Mouse (Mus musculus) brain, embryonic 18.5 days (tissue): Measurements from ENCODE around the gene Slc17a8.
"Not testable (repeated sequence)": the region's sequence is repeated elsewhere in the genome, so short reads cannot be mapped to it uniquely, and the experiment has no call there.

ENCODE experiments used
- DNase-seq: peaks from one replicate; pipeline ENCODE4 v3.0.0-alpha.2; 2012; ENCODE audit warnings: low read depth, low spot score

Slc17a8 gene

GRCm38 (mm10) chr10:89592797-89593196 is 28.3 kb downstream of the Slc17a8 start:
- peak; percentile 18 for DNase-seq

DNA sequence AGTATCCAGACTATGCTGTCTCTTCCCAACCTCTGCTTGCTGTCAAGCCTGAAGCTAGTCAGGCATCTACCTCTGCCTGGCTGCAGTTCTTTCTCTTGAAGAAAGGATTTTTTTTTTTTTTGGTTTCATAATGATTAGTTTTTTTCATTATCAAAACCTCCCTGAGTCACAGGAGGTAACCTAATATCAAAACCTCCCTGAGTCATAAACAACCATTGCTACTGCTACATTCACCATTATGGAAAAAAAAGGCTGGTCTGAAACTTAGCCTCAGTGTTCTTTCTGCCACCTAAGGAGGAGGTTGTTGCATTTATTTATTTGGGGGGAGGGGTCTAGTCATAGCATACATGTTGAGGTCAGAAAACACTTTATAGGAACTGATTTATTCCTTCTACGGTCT is 31.2 kb downstream of the Slc17a8 start:
- DNase-seq: no peak

GRCm38 (mm10) chr10:89588708-89589107 is 32.3 kb downstream of the Slc17a8 start:
- DNase-seq: no peak

GRCm38 (mm10) chr10:89584709-89585108 is 36.3 kb downstream of the Slc17a8 start:
- DNase-seq: no peak

DNA sequence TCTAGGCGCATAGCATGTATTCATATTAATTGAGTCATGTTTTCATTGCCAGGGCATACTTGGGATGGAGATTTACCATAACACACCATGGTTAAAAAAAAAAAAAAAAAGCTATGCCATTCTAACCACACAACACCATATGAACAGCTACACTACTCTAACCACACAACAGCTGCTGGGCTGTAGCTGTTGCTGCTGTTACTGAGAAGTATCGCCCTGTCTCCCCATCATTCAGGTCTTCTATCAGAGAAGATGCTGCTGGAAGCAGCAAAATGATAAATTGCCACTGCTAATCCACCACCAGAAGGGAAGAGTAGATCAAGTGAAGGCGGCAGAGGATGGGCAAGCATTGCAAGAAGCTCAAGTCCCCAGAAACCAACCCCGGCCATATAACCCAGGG is 42.3 kb downstream of the Slc17a8 start:
- DNase-seq: no peak

DNA sequence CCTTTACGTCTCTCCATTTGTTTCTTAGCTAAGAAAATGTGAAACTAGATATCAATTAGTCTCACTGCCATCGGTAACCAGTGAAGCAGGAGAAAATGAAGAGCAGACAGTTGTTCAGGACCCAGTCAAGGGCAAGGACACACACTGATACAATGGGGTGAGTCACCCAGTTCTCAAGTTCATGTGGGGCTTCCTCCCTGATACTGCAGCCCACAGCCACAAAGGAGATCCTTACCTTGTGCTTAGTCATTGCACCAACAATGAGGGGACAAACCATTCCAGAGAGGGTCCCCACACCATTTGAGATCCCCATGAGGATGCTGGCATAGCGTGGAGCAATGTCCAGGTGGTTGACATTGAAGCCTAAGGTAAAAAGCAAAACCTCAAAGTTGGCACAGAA is 43.4 kb downstream of the Slc17a8 start:
- DNase-seq: no peak

- DNase-seq: no peak
These were observed 47.6 kb downstream of the Slc17a8 start for GRCm38 (mm10) chr10:89573421-89573820.

GRCm38 (mm10) chr10:89572946-89573345 is 48.1 kb downstream of the Slc17a8 start:
- DNase-seq: no peak

DNA sequence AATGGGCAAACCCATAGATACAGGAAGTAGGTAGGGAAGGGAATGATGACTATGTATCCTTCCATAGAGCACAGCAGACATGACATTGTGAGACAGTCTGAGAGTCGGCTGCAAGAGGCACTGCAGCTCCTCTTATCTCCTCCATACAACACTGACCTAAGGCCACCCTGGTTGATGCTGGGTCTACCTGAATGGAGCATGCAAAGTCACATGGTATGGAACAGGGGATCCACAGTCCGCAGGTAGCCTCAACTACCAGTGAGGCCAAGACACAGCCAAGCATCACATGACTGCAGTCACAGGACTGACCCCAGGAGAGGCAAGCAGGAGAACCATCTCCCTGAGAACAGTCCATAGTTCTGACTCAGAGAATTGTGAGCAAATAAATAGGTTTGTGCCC is 53.7 kb downstream of the Slc17a8 start:
- DNase-seq: no peak

DNA sequence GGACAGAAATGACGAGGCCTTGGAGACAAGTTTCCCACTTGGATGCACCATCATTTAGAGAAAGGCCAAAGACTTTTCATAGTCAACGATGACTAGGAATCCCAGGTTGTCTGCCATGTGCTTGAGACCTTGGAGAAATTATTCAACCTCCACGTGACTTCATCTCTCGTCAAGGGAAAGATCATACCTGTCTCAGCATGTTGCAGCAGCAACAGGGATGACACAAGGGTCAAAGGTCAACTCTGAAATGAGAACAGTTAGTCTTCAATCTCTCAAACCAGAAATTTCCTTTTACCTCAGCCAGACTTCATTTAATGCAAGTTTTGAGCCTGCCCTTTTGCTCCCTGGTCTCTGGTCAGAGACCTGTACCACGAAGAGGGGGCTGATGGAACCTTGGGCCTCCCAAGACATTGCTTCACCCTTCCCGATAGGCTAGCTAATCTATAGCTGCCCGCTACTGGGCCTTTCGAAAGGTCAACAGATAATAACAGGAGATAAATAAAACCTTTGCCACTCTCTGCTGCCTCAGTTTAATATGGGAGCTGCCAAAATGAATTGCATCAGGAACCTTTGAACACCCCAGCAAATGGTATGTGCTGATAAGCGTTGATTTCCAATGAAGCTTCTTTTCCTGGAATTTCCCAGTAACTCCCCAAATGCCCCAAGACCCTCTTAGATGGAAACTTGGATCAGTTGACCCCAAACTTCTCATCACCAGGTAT is 55.6 kb downstream of the Slc17a8 start:
- no peak for DNase-seq

GRCm38 (mm10) chr10:89562113-89562512 is 58.9 kb downstream of the Slc17a8 start:
- no peak for DNase-seq

- no peak for DNase-seq
These were observed 61.7 kb downstream of the Slc17a8 start for GRCm38 (mm10) chr10:89559351-89559750.

DNA sequence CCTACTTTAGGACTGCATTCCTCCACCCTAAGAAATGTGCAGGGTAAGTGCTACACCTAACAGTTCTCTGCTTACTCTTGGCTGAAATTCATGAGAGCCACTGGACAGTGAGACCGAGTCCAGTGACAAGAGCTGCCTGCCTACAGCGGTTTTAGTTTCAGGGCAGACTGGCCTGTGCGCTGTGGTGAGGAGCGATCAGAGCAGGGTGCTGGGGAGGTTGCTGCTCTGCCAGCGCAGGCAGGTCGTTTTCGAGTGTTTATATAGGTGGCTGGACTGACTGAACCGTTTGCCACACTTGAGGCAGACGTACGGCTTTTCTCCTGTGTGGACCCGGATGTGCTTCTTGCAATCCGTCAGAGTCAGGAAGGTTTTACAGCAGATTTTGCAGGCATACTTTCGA is 66.2 kb downstream of the Slc17a8 start:
- not testable (repeated sequence) for DNase-seq

- not testable (repeated sequence) for DNase-seq
These were observed 67.2 kb downstream of the Slc17a8 start for GRCm38 (mm10) chr10:89553855-89554254.

- DNase-seq: no peak
These were observed 68.0 kb downstream of the Slc17a8 start for GRCm38 (mm10) chr10:89553015-89553414.

DNA sequence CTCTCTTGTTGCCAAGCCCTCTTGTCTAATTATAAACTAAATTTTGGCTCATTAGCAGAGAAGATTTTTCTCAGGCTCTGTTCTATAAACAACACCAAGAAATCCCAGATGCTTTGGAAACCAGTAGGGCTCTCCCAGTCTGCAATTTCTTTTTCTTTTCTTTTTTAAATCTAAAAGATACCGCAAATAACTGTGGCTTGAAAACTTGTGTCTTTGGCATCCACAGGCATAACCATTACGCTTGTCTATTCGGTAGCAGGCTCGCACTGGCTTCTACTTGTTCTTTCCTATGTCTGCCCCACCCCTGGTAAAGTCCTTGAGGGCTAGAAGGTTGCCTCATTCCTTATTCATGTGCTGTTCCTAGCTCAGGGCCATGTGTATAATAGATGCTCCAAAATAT is 69.4 kb downstream of the Slc17a8 start:
- peak; percentile 37 for DNase-seq

DNA sequence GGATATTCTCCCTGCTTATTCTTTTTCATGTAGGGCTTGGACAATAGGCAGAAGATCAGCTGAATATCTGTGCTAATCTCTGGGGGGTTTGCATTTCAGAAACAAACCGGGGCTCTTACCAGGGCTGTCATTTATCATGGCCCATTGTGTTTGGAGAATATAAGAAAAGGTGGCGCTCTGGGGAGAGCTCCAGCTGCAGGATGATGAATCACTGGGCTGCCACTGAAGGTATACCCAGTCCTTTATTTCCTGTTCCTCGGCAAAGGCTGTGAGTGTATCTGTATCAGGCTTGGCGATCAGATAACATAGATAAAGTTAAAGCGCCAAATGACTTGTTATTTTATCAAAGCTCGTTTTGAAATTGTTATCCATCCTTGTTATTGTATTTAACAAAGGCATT is 73.0 kb downstream of the Slc17a8 start:
- no peak for DNase-seq

- no peak for DNase-seq
These were observed 74.1 kb downstream of the Slc17a8 start for GRCm38 (mm10) chr10:89546989-89547388.

GRCm38 (mm10) chr10:89543867-89544266 is 77.2 kb downstream of the Slc17a8 start:
- no peak for DNase-seq

- DNase-seq: no peak
These were observed 78.7 kb downstream of the Slc17a8 start for GRCm38 (mm10) chr10:89542321-89542720.

- no peak for DNase-seq
These were observed 87.9 kb downstream of the Slc17a8 start, which contains the start of gene Nr1h4 for GRCm38 (mm10) chr10:89532929-89533727. Nr1h4 (minus strand) TSS chr10:89533585.

GRCm38 (mm10) chr10:89532451-89532850 is 88.6 kb downstream of the Slc17a8 start:
- no peak for DNase-seq

- DNase-seq: no peak
These were observed 89.1 kb downstream of the Slc17a8 start for GRCm38 (mm10) chr10:89531976-89532375.
